Mouse (Mus musculus): Measurements from ENCODE around the gene Cabp4.

- TF ChIP-seq CTCF (IDR thresholded peaks at IDR 0.05; ENCODE audit: borderline replicate concordance, control insufficient read depth, extremely low read depth, insufficient read depth, low read length, poor library complexity): no peak
- TF ChIP-seq POLR2A (IDR thresholded peaks at IDR 0.05; ENCODE audit: control insufficient read depth, extremely low read depth, insufficient read depth, low read length, poor library complexity): no peak
These were observed 25.5 kb downstream of the Cabp4 start for GRCm38 (mm10) chr19:4118350-4118749.
